Mouse (Mus musculus) left cerebral cortex, adult 2 months (tissue): Measurements from ENCODE around the gene Mtss1l. TPM values are rescaled to one million over a fixed set of nuclear protein-coding genes. Genes with fewer than 3 reads are reported as not detected.
"Not testable (repeated sequence)": the region's sequence is repeated elsewhere in the genome, so short reads cannot be mapped to it uniquely, and the experiment has no call there.

ENCODE experiments used
- DNase-seq, 2 experiments: peaks; one replicate each; pipeline ENCODE4 v3.0.0; 2021 to 2022; ENCODE audit warnings: low spot score in 2 of 2, mixed read lengths in 1 of 2; ENCODE audit errors: extremely low spot score in 1 of 2
- H3K27ac ChIP-seq: fragments of 200-600 bp; 2 replicates; pipeline ENCODE4 v1.8.1; 2022
- H3K4me3 ChIP-seq: fragments of 200-600 bp; 2 replicates; pipeline ENCODE4 v1.8.1; 2022
- CTCF ChIP-seq: fragments of 200-600 bp; IDR thresholded peaks from 2 replicates; pipeline ENCODE4 v1.8.1; 2022; ENCODE audit warnings: antibody characterized with exemption, mild to moderate bottlenecking, moderate library complexity
- intact Hi-C: fragments of 180-260 bp; cut with DNase I; formaldehyde crosslinking; loops from one replicate; pipeline ENCODE4 v1.15.1; 2025
- total RNA-seq, 2 experiments: library from RNA; stranded (reverse); gene quantifications; 2 replicates each; pipeline ENCODE4 v1.2.3; 2021

The Mtss1l gene
- total RNA-seq, 2 experiments from 2014 or later: 207 to 234 TPM

DNA sequence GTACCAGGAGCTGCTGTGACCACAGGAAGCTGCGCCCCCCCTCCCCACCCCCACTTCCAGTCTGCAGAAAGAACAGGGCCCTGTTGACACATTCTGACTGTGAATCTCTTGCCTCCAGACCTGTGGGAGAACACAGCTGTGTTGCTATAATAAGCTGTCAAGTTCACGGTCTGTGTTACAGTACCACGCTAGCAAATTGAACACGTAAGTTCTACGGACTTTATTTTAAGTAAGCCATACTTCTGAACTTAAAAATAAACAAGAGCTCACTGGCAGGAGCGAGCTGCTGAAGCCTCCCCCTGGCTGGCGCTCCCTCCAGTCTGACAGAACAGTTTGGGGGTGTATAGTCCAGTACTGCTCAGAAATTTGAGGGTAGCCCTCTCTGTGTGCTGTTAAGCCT, 51.2 kb downstream of the Mtss1l start:
- TF ChIP-seq CTCF: no peak; the same call in 1 of the 2 replicates
- no peak for DNase-seq
- intact Hi-C loops: no loop called here
- no peak overlapping the region for H3K4me3 ChIP-seq
- no peak overlapping the region for H3K27ac ChIP-seq

DNA sequence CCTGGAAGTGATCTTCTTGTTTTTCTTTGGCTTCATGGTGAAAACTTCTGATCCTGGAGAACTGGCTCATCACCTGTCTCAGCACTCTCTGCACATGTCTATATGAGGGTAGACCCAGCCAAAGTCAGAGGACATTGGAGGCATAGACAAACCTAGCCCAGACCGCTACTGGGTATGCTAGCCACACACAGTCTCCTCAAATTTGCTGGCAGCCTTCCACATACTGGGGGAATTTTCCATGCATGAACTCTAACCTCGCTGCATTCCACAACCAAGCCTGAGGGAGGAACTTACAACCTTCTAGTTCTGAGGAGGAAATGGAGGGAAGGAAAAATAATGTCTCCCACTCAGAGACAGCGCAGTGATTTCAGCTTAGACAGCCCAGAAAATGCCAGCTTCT, 52.8 kb downstream of the Mtss1l start:
- Histone ChIP-seq H3K4me3 (no peak overlapping the region), H3K27ac (no peak overlapping the region)
- no peak for DNase-seq
- intact Hi-C loops: no loop called here
- TF ChIP-seq CTCF: no peak

GRCm38 (mm10) chr8:110774725-110775124, 53.4 kb downstream of the Mtss1l start:
- no peak overlapping the region for H3K27ac ChIP-seq
- no peak overlapping the region for H3K4me3 ChIP-seq
- DNase-seq: no peak
- intact Hi-C loops: no loop called here
- no peak for TF ChIP-seq CTCF

GRCm38 (mm10) chr8:110775316-110775715, 54.0 kb downstream of the Mtss1l start:
- DNase-seq: no peak
- Histone ChIP-seq H3K27ac (no peak overlapping the region), H3K4me3 (no peak overlapping the region)
- intact Hi-C loops: no loop called here
- TF ChIP-seq CTCF: peak; percentile 51

DNA sequence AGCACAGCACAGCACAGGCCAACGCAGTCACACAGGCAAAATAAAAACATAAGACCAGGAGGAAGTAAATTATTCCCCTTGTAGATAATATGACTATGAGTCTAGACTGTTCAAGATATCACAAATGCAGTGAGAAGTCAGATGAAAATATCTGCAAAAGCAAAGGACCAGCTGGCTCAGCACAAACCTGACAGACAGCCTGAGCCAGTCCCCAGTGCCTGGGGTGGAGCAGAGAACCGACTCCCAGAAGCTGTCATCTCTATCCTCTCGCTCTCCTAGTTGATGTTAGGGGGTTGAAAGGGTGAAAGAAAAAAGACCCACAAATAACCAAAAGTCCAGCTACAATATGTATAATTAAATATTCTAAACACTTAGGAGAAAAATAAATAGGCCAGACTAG, 54.4 kb downstream of the Mtss1l start:
- no peak overlapping the region for H3K4me3 ChIP-seq
- TF ChIP-seq CTCF: no peak
- intact Hi-C loops: no loop called here
- no peak overlapping the region for H3K27ac ChIP-seq
- no peak for DNase-seq

DNA sequence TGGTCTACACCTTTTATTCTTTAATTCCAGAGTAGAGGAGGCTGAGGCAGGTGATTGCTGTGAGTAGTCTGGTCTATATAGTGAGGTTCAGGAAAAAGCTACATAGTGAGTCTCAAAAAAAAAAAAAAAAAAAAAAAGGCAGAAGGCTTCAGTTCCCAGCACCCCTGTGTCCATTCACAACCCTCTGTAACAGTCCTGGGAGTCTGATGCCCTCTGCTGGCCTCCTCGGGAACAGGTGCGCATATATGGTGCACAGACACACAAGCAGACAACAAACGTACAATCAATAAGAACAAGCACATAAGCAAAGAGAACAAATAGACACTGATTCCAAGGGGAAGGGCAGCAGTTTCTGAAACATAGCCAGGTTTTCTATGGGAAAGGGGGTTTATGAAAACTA, 55.1 kb downstream of the Mtss1l start:
- intact Hi-C loops: no loop called here
- TF ChIP-seq CTCF: no peak; the same call in 1 of the 2 replicates
- no peak for DNase-seq
- Histone ChIP-seq H3K4me3 (no peak overlapping the region), H3K27ac (no peak overlapping the region)

DNA sequence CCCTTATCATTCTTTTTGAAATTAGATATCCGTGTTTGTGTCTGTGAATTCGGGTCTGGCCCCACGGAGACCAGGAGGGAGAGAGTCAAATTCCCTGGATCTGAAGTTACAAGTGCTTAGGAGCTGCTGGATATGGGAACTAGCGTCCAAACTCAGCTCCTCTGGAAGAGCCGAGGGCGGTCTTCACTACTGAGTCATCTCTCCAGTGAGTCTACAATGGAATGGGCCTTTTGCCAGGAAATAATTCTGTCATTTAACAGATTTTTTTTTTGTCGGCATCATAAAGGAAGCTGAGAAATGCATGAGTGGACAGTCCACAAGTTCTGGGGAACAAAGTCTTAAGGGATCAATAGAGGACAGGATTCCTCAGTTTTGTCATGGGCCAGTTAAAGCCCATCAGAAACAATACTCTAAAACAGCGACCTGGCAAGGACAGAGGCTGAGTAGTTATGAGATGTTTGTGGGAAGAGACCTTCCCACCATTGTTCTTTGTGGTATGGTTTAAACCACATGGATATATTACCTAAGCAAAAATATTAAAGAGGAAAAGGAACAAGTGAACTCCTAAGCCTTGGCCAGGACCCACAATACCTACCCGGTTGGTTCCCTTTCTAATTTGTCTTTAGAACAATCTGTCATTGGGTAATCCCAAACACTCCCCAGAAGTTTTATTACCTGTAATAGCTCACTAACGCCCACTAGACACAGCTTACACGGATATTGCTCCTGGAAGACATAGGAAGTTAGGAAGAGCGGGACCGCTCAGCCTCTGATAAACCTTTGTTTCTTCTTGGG, 58.8 kb downstream of the Mtss1l start:
- Histone ChIP-seq H3K4me3 (no peak overlapping the region), H3K27ac (no peak overlapping the region)
- DNase-seq: no peak
- intact Hi-C loops: no loop called here
- no peak for TF ChIP-seq CTCF

GRCm38 (mm10) chr8:110785366-110785765, 64.1 kb downstream of the Mtss1l start:
- H3K4me3 ChIP-seq: no peak overlapping the region
- no peak overlapping the region for H3K27ac ChIP-seq
- intact Hi-C loops: no loop called here
- TF ChIP-seq CTCF: no peak
- DNase-seq: no peak

- H3K27ac ChIP-seq, DNase-seq, H3K4me3 ChIP-seq, intact Hi-C loops: not testable (repeated sequence)
Observed at GRCm38 (mm10) chr8:110786501-110786900, 65.2 kb downstream of the Mtss1l start.

GRCm38 (mm10) chr8:110786934-110787333, 65.7 kb downstream of the Mtss1l start:
- Histone ChIP-seq H3K27ac (no peak overlapping the region), H3K4me3 (no peak overlapping the region)
- no peak for DNase-seq
- TF ChIP-seq CTCF: no peak
- intact Hi-C loops: no loop called here

DNA sequence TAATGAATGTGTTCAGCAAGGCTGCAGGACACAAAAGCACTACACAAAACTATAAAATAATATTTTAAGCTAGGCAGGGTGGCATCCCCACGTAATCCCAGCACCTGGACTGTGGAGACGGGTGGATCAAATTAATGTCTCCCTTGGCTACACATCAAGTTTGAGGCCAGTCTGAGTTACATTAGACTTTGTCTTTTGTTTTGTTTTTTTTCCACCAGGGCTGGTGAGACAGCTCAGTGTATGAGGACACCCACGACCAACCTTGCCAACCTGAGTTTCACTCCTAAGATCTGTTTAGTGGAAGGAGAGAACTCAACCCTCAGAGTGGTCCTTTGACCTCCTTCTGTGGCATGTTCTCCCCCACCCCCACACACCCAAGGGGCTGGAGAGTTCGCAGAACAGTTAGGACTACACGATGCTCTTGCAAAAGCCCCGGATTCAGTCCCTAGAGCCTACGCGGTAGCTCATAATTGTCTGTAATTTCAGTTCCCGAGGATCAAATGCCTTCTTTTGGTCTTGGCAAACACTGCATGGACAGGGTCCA, 66.2 kb downstream of the Mtss1l start:
- Histone ChIP-seq H3K4me3 (no peak overlapping the region), H3K27ac (no peak overlapping the region)
- intact Hi-C loops: no loop called here
- no peak for DNase-seq
- TF ChIP-seq CTCF: no peak

DNA sequence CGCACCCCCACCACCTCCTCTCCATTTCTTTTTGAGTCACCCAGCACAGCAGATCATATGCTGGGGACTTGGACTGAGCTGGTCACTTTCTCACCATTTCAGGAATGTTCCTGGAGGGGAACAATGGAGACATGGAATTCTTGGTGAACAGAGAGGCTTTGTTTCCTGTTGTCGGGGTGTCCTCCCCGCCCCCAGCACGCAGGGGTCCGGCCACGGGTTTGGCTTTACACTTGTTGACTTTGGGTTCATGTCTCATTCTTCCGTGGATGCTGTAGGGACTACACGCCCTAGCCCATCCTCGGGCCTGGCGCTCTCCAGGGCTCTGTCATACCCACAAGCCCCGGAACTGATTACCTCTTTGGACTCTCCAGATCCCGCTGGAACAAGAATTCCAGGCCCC, 67.7 kb downstream of the Mtss1l start:
- Histone ChIP-seq H3K4me3 (no peak overlapping the region), H3K27ac (no peak overlapping the region)
- no peak for DNase-seq
- TF ChIP-seq CTCF: no peak
- intact Hi-C loops: no loop called here

GRCm38 (mm10) chr8:110789571-110789970, 68.3 kb downstream of the Mtss1l start:
- DNase-seq: no peak
- TF ChIP-seq CTCF: no peak
- Histone ChIP-seq H3K4me3 (no peak overlapping the region), H3K27ac (no peak overlapping the region)
- intact Hi-C loops: no loop called here
